Mouse (Mus musculus) brown adipose tissue, adult 24 weeks (tissue): ENCODE data around the gene Pcif1. TPM values are rescaled to one million over a fixed set of nuclear protein-coding genes. Genes with fewer than 3 reads are reported as not detected.
"Not testable (repeated sequence)": the region's sequence is repeated elsewhere in the genome, so short reads cannot be mapped to it uniquely, and the experiment has no call there.

Source experiments
- H3K27ac ChIP-seq: fragments of 200-500 bp; replicated peaks from 2 replicates; pipeline ENCODE4 v1.5.1; 2012; ENCODE audit warnings: low read depth, mild to moderate bottlenecking, low read length
- H3K4me1 ChIP-seq: fragments of 200-500 bp; 2 replicates; pipeline ENCODE4 v1.6.1; 2012; ENCODE audit warnings: low read length, mixed read lengths; ENCODE audit not compliant: control insufficient read depth, insufficient read depth, insufficient read length
- H3K4me3 ChIP-seq: fragments of 200-500 bp; 2 replicates; pipeline ENCODE4 v1.5.1; 2012; ENCODE audit warnings: low read depth, mild to moderate bottlenecking, low read length, moderate library complexity; ENCODE audit not compliant: insufficient read depth
- polyA plus RNA-seq: library from polyadenylated mRNA; stranded (reverse); fragments of >200 nt; gene quantifications from 2 replicates; pipeline ENCODE4 v1.2.4, GENCODE M21; 2012; ENCODE audit not compliant: missing spikeins, insufficient read depth, insufficient read length

Gene Pcif1
- polyA plus RNA-seq, 1 experiment, result 25.6 TPM

DNA sequence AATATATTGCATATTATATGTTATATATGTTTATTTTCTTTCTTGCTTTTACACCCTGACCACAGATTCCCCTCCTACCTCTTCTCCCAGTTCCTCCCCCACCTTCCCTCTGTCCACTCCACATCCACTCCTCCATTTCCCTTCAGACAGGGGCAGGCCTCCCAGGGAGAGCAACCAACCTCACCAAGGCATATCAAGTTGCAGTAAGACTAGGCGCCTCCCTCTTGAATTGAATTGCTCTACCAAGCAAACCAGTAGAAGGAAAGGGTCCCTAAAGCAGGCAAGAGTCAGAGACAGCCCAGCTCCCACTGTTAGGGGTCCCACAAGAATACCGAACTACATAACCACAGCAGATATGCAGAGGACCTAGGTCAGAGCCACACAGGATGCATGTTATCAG is 19.9 kb upstream of the Pcif1 start:
- H3K4me3 ChIP-seq, result peak overlapping the region; percentile 49
- peak overlapping the region; percentile 90 for H3K27ac ChIP-seq
- peaks cover 23% of the 10 kb centered on the region for H3K4me1 ChIP-seq

DNA sequence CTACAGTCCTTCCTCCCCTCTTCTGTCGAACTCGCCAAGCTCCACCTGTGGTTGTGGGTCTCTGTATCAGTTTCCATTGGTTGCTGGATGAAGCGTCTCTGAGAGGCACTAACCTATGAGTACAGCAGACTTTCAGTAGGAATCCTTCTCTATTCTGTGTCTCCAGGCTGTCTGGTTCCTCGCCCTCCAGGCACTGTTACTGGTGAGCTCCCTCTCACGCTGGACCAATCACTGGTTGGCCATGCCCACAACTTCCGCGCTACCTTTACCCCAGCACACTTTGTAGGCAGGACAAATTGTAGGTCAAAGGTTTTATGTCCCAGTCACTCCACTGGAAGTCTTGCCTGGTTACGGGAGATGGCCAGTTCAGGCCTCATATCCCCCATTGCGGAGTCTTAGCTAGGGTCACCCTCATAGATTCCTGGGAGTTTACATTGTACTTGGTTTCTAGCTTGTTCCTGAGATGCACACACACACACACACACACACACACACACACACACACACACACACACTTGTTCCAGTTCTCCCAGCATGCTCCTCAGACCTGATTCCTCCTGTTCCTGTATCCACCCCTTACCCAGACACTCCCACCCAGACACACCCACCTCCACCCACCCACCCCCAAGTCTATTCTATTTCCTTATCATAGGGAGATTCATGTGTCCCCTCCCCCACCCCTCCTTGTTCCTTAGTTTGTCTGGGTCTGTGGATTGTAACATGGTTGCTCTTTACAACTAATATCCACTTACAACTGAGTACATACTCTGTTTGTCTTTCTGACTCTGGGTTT is 19.3 kb upstream of the Pcif1 start:
- Histone ChIP-seq H3K4me3 (peak overlapping the region; percentile 49), H3K4me1 (peaks cover 23% of the 10 kb centered on the region), H3K27ac (peak overlapping the region; percentile 90)

DNA sequence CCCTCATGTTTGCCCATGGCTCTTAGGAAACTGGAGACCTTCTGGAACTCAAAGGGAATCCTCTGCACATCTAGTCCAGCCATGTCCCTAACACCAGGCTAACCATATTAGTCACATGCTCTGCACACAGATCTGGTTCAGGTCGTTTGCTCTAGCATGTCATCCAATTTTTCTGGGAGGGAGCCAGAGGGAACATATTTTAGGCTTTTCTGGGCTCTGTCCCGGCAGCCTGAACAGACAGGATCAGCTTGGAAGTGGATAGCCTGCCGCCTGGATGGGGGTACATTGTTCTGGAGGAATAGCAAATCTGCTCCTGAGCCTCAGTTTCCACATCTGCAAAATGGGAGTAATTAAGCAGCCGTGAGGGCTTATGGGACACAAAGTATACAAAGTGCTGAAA is 18.0 kb upstream of the Pcif1 start:
- peak overlapping the region; percentile 91 for H3K27ac ChIP-seq
- H3K4me1 ChIP-seq, result peaks cover 22% of the 10 kb centered on the region
- H3K4me3 ChIP-seq, result no peak overlapping the region

DNA sequence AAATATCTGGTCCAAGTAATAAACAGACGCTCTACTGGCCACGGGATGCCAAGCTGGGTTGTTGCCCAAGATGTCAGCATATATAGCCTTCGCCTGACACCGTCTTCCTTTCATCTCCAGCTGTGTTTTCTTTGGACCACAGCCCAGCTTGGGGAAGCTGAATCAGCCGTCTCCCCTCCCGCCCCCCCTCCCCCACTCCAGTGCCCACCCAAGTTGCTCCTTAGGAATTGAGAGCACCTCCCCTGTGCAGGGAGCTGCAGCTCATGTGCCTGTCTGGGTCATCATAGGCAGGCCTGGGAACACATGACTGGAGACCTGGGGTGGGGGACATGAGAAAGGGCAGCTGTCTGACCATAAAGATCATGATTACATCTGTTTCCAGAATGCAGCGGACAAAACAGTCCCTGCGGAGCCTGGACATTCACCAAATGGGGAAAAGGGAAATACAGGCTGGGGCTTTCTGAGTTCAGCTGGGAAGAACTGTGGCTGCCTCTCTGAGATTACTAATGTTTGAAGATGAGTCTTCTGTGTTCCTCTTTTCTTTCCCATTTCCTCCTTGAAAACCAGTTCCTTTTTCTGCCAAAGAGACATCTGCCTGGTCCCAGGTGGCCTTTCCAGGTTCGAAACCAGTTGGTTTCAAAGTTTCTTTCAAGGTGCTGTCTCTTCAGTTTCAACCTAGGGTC is 16.8 kb upstream of the Pcif1 start:
- Histone ChIP-seq H3K4me3 (no peak overlapping the region), H3K27ac (peak overlapping the region; percentile 91)

DNA sequence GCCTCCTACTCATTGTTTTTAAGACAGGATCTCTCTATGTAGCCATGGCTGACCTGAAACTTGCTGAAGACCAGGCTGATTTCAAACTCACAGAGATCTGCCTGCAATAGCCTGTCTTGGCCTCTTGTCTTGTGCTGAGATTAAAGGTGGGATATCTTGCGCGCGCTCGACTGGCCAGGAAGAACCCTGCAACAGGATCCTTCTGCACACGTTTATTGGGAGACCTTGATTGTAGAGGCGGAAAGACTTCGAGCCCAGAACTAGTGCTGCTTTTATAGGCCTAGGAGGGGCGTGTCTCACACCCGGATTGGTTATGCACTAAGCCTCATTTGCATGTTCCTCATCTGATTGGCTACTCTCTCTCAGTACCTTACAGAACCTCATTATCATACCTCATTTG is 15.7 kb upstream of the Pcif1 start:
- Histone ChIP-seq H3K27ac (peak overlapping the region; percentile 16; the same call in 1 of the 2 replicates), H3K4me1 (peaks cover 21% of the 10 kb centered on the region)
- H3K4me3 ChIP-seq, result not testable (repeated sequence)

More for the DNA sequence above, 16.8 kb upstream of the Pcif1 start:
- peaks cover 23% of the 10 kb centered on the region for H3K4me1 ChIP-seq

DNA sequence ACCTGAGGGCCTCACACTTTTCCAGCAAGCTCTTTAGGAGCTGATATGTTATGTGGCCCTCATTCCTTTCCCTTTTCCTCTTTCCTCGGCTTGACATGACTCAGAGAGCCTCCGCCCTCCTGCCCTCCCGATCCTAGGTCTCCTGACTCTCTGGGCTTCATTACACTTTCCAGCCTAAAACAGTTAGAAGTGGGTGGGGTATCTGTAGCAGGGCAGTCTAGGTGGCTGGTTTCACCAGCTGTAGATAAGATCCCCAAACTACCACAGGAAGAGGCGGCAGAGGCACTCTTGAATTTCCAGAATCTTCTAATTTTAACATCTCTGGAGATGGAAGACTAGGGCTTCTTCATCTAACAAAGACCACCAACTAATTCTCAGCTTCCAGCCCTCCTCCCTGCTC is 14.5 kb upstream of the Pcif1 start:
- Histone ChIP-seq H3K27ac (0 out of 2 replicates have a peak overlapping the region, but pooled peaks have one; percentile 2), H3K4me3 (no peak overlapping the region), H3K4me1 (peaks cover 20% of the 10 kb centered on the region)

DNA sequence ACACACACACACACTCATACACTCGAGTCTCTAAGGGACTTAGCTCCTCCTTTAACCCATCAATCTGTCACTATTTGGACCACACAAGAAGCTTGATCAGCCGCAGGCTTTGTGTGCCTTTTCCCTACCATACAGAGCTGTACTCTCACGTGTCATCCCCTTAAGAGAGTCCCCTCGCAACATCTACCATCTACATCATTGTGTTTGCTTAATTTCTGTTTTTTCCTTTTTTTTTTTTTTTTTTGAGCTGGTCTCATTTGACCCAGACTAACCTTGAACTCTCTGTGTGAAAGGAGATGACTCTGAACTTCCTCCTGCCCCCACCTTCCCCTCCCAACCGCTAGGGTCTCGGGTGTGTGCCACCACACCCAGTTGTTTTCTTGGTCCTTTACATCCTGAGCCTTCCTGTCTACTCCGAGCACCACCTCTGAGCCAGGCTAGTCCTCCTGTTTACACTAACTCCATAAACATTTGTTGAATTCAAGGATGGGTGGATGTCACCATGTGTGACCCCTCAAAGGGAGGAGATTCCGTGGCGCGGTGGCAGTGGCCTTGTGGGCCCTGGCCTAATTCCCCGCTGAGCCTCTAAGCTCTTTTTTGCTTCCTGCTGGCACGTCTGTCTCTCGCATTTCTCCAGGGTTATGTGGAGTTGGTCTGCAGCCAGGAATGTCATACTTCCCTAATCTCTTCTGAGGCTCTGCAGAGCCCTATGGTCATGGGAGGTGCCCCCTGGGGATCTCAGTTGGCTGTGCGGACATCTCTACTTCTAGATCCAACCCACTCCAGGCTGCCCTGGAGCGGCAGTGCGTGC is 12.2 kb upstream of the Pcif1 start:
- peak overlapping the region; percentile 81 for H3K27ac ChIP-seq

DNA sequence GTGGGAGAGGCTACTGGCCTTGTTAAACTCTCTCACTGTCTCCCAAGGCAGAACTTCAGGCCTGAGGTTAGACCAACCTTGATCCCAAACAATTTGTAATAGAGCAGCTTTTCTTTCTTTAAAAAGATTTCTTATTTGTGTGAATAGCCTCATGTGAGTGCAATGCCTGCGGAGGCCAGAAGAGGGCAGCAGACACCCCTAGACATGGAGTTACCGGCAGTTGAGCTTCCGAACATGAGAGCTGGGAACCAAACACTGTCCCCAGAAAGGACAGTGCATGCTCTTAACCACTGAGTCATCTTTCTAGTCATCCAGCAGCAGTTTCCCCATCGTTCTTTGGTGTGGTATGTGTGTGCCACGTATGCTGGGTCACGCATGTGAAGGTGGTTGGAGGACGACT is 11.5 kb upstream of the Pcif1 start:
- H3K27ac ChIP-seq, result peak overlapping the region; percentile 41
- H3K4me3 ChIP-seq, result no peak overlapping the region
- H3K4me1 ChIP-seq, result peaks cover 10% of the 10 kb centered on the region

More for the DNA sequence above, 12.2 kb upstream of the Pcif1 start:
- Histone ChIP-seq H3K4me3 (no peak overlapping the region), H3K4me1 (peaks cover 9% of the 10 kb centered on the region)

DNA sequence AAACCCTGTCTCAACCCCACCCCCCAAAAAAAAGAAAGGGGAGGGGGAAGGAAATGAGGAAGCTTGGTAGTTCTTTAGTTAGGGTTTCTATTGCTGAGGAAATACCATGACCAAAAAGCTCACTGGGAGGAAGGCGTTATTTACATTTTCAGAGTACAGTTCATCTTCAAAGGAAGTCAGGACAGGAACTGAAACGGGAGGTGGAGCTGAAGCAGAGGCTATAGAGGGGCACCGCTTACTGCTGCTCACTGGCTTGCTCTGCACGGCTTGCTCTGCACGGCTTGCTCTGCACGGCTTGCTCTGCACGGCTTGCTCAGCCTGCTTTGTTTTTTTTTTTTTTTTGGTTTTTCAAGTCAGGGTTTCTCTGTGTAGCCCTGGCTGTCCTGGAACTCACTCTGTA is 10.6 kb upstream of the Pcif1 start:
- Histone ChIP-seq H3K4me1 (peaks cover 10% of the 10 kb centered on the region; the same call in 1 of the 2 replicates), H3K27ac (no peak overlapping the region), H3K4me3 (no peak overlapping the region)

DNA sequence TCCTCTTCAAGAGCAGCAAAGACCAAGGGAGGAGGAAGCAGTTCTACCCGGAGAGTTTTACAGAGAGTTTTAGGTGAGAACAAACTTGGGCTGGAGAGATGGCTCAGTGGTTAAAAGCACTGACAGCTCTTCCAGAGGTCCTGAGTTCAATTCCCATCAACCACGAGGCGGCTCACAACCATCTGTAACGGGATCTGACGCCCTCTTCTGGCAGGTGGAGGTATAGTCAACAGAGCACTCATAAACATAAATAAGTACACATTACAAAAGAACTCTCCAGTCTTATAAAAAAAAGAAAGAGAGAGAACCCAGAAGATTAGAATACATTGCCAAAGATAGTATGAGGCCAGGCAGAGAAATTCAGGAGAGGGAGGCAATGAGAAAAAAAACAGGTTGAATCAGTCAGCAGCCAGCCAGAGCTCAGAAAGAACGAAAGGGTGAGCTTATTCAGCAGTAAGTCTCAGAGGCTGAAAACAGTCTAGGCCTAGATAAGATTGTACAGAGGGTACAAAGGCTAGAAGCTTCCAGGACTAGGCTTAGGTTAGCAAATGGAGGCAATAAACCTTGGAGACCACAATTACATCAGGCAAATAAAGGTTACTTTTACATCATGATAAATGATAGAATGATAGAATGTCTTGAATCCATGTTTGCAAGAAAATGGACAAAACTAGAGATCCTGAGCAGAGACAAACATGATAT is 7.4 kb upstream of the Pcif1 start:
- Histone ChIP-seq H3K4me3 (no peak overlapping the region), H3K27ac (no peak overlapping the region), H3K4me1 (peaks cover 9% of the 10 kb centered on the region; the same call in 1 of the 2 replicates)

DNA sequence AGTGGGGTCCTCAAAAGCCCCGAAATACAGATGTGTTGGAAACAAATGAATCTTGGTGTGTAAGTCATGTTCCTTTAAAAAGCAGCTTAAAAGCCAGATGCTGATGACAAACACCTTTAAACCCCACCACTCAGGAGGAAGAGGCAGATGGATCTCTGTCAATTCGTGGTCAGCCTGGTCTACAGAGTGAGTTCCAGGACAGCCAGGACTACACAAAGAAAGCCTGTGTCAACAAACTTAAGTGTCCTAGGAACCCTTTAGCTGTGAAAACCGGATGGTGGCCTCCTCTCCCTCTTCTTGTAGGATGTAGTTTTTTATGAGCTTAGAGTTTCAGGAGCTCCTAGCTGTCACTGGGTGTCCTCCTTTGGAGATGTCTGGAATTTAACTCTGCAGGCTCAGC is 5.5 kb upstream of the Pcif1 start:
- Histone ChIP-seq H3K4me3 (peak overlapping the region; percentile 36), H3K27ac (peak overlapping the region; percentile 79), H3K4me1 (peaks cover 13% of the 10 kb centered on the region; the same call in 1 of the 2 replicates)

DNA sequence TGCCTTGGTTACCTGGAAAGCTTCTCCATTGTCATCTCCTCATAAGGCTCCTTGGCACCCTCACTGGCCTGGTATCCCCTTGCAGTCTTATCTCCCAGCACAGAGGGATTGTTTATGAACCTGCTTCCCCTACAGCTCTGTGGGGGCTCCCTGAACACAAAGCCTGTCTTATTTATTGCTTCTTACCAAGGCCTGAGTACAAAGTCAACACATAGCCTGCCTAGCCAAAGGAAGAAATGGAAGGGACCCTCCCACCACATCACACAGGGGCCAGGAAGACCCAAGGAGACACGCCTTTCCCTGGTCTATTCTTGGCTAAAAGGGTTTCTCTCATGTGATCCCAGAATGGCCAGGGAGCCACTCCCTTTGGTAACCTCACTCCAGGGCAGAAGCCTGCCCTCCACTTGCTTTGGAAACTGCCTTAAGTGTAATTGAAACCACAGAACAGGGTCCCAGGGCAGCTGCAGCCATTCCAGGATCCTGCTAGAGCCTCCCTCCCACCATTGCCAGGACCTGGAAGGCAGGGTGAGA is 4.8 kb upstream of the Pcif1 start:
- H3K4me1 ChIP-seq, result peaks cover 13% of the 10 kb centered on the region; the same call in 1 of the 2 replicates
- peak overlapping the region; percentile 83 for H3K27ac ChIP-seq
- H3K4me3 ChIP-seq, result peak overlapping the region; percentile 36

DNA sequence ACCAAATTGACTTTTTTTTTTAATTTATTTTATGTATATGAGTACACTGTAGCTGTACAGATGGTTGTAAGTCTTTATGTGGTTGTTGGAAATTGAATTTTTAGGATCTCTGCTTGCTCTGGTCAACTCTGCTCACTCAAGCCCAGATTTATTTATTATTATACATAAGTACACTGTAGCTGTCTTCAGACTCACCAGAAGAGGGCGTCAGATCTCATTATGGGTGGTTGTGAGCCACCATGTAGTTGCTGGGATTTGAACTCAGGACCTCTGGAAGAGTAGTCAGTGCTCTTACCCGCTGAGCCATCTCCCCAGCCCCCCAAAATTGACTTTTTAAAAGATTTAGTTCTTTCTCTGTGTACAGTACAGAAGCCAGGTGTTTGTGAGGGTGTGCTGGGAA is 3.5 kb upstream of the Pcif1 start:
- not testable (repeated sequence) for H3K27ac ChIP-seq

More for the DNA sequence above, 3.5 kb upstream of the Pcif1 start:
- H3K4me3 ChIP-seq, result not testable (repeated sequence)
- H3K4me1 ChIP-seq, result peaks cover 13% of the 10 kb centered on the region; the same call in 1 of the 2 replicates
